Mouse (Mus musculus): Measurements from ENCODE around the gene Fxr1.
"Not testable (repeated sequence)": the region's sequence is repeated elsewhere in the genome, so short reads cannot be mapped to it uniquely, and the experiment has no call there.

The Fxr1 gene

GRCm38 (mm10) chr3:34019540-34020381 is at the start of gene Fxr1:
TSS of gene Fxr1 (plus strand) at chr3:34019943.
- POLR2A ChIA-PET: interaction anchor here (0.5 to 31.8 kb wide), 44 partner anchors 12 to 1733 kb away, joined by 3 to 692 read pairs (median 4); partner anchors contain the start of gene Ttc14 (in 2 of the 4)
- CTCF ChIA-PET: no interaction called here

GRCm38 (mm10) chr3:33979395-33979794 is 40.3 kb upstream of the Fxr1 start:
- POLR2A ChIA-PET: interaction anchor here in 3 of 4 experiments (0.6 to 2.1 kb wide), 11 partner anchors 10 to 214 kb away, joined by 3 to 7 read pairs (median 3); partner anchors contain the start of gene Ttc14 (in 1 of the 3)
- CTCF ChIA-PET: interaction anchor here in 2 of 4 experiments (0.6 to 1.0 kb wide), 2 partner anchors 22 to 160 kb away, joined by 4 to 6 read pairs; no protein-coding TSS in a partner anchor

- ChIA-PET CTCF (no interaction called here), POLR2A (interaction anchor here in 2 of 4 experiments (0.7 to 1.8 kb wide), 2 partner anchors 8 to 679 kb away, joined by 3 to 4 read pairs; no protein-coding TSS in a partner anchor)
Observed at GRCm38 (mm10) chr3:33982746-33983145, 37.0 kb upstream of the Fxr1 start.

GRCm38 (mm10) chr3:33989302-33989701 is 30.4 kb upstream of the Fxr1 start:
- POLR2A ChIA-PET: interaction anchor here in 3 of 4 experiments (0.5 to 3.7 kb wide), 45 partner anchors 10 to 1226 kb away, joined by 3 to 73 read pairs (median 4); partner anchors contain the start of genes Fxr1 (in 2 of the 3) and Ttc14 (in 2 of the 3)
- CTCF ChIA-PET: interaction anchor here in 1 of 4 experiments (0.6 kb wide), 1 partner anchor 1282 kb away, joined by 3 read pairs; no protein-coding TSS in a partner anchor

GRCm38 (mm10) chr3:33990451-33990850 is 29.3 kb upstream of the Fxr1 start:
- ChIA-PET POLR2A (interaction anchor here (0.6 to 8.2 kb wide), 35 partner anchors 8 to 1282 kb away, joined by 3 to 200 read pairs (median 4); partner anchors contain the start of gene Fxr1 (in 3 of the 4)), CTCF (interaction anchor here in 1 of 4 experiments (0.6 kb wide), 1 partner anchor 653 kb away, joined by 3 read pairs; no protein-coding TSS in a partner anchor)

- POLR2A ChIA-PET: interaction anchor here (0.6 to 8.2 kb wide), 34 partner anchors 8 to 1283 kb away, joined by 3 to 200 read pairs (median 4); partner anchors contain the start of gene Fxr1 (in 3 of the 4)
- CTCF ChIA-PET: interaction anchor here in 1 of 4 experiments (0.6 kb wide), 1 partner anchor 652 kb away, joined by 3 read pairs; no protein-coding TSS in a partner anchor
Observed at GRCm38 (mm10) chr3:33990921-33991320, 28.8 kb upstream of the Fxr1 start.

- ChIA-PET POLR2A (interaction anchor here in 3 of 4 experiments (0.7 to 8.2 kb wide), 15 partner anchors 10 to 110 kb away, joined by 3 to 200 read pairs (median 4); partner anchors contain the start of gene Fxr1 (in 2 of the 3)), CTCF (interaction anchor here in 1 of 4 experiments (0.8 kb wide), 1 partner anchor 38 kb away, joined by 3 read pairs; no protein-coding TSS in a partner anchor)
Observed at GRCm38 (mm10) chr3:33993421-33994126, 26.2 kb upstream of the Fxr1 start.

- CTCF ChIA-PET: no interaction called here
- POLR2A ChIA-PET: interaction anchor here (0.6 to 8.2 kb wide), 13 partner anchors 12 to 593 kb away, joined by 3 to 200 read pairs (median 9); partner anchors contain the start of gene Fxr1 (in 2 of the 4)
Observed at GRCm38 (mm10) chr3:33994127-33994488, 25.6 kb upstream of the Fxr1 start.

- POLR2A ChIA-PET: interaction anchor here in 3 of 4 experiments (0.7 to 31.8 kb wide), 6 partner anchors 8 to 1335 kb away, joined by 5 to 692 read pairs (median 192); partner anchors contain the start of gene Fxr1 (in 2 of the 3)
- CTCF ChIA-PET: not testable (repeated sequence)
Observed at GRCm38 (mm10) chr3:34001691-34002090, 18.1 kb upstream of the Fxr1 start.

GRCm38 (mm10) chr3:34003860-34004259 is 15.9 kb upstream of the Fxr1 start:
- POLR2A ChIA-PET: interaction anchor here in 3 of 4 experiments (0.6 to 31.8 kb wide), 16 partner anchors 9 to 204 kb away, joined by 3 to 692 read pairs (median 10); partner anchors contain the start of genes Fxr1 (in 3 of the 3) and Ttc14 (in 1 of the 3)
- CTCF ChIA-PET: interaction anchor here in 1 of 4 experiments (0.8 kb wide), 1 partner anchor 19 kb away, joined by 3 read pairs; no protein-coding TSS in a partner anchor

- ChIA-PET POLR2A (interaction anchor here (0.6 to 31.8 kb wide), 26 partner anchors 9 to 754 kb away, joined by 3 to 692 read pairs (median 6); partner anchors contain the start of genes Fxr1 (in 2 of the 4) and Ttc14 (in 1 of the 4)), CTCF (no interaction called here)
Observed at GRCm38 (mm10) chr3:34006301-34006700, 13.4 kb upstream of the Fxr1 start.

GRCm38 (mm10) chr3:34006824-34007223 is 12.9 kb upstream of the Fxr1 start:
- ChIA-PET CTCF (no interaction called here), POLR2A (interaction anchor here (0.7 to 31.8 kb wide), 23 partner anchors 9 to 753 kb away, joined by 3 to 692 read pairs (median 7); partner anchors contain the start of genes Fxr1 (in 2 of the 4) and Ttc14 (in 1 of the 4))

- ChIA-PET CTCF (interaction anchor here in 1 of 4 experiments (0.6 kb wide), 1 partner anchor 326 kb away, joined by 3 read pairs; no protein-coding TSS in a partner anchor), POLR2A (interaction anchor here in 3 of 4 experiments (0.5 to 31.8 kb wide), 33 partner anchors 12 to 757 kb away, joined by 3 to 692 read pairs (median 6); partner anchors contain the start of genes Fxr1 (in 3 of the 3) and Dnajc19 (in 1 of the 3))
Observed at GRCm38 (mm10) chr3:34007611-34008010, 12.1 kb upstream of the Fxr1 start.

- CTCF ChIA-PET: interaction anchor here in 2 of 4 experiments (0.6 to 1.0 kb wide), 2 partner anchors 27 to 327 kb away, joined by 3 read pairs; no protein-coding TSS in a partner anchor
Observed at GRCm38 (mm10) chr3:34008191-34008590, 11.6 kb upstream of the Fxr1 start.

GRCm38 (mm10) chr3:34020382-34021258 is 877 bp downstream of the Fxr1 start:
- ChIA-PET CTCF (no interaction called here), POLR2A (interaction anchor here (0.5 to 31.8 kb wide), 41 partner anchors 13 to 1732 kb away, joined by 3 to 692 read pairs (median 4); partner anchors contain the start of gene Ttc14 (in 2 of the 4))

More at GRCm38 (mm10) chr3:34008191-34008590, 11.6 kb upstream of the Fxr1 start:
- POLR2A ChIA-PET: interaction anchor here in 3 of 4 experiments (0.9 to 31.8 kb wide), 31 partner anchors 11 to 756 kb away, joined by 3 to 692 read pairs (median 6); partner anchors contain the start of genes Fxr1 (in 3 of the 3) and Dnajc19 (in 1 of the 3)

- ChIA-PET POLR2A (interaction anchor here (0.6 to 31.8 kb wide), 13 partner anchors 12 to 68 kb away, joined by 3 to 692 read pairs (median 5); no protein-coding TSS in a partner anchor), CTCF (interaction anchor here in 1 of 4 experiments (0.5 kb wide), 1 partner anchor 113 kb away, joined by 3 read pairs; no protein-coding TSS in a partner anchor)
Observed at GRCm38 (mm10) chr3:34021259-34021828, 1.6 kb downstream of the Fxr1 start.
